20 mouse cellular contexts compared by ENCODE assay signal in genomic region chr12:77696039-77696631, GRCm38 (mm10).
A peak's percentile ranks its signal among the peaks of the same experiment; 100 is the strongest.
DNase-seq lines count a peak whose midpoint lies in the region; ATAC-seq and TF ChIP-seq lines count a peak whose summit lies in the region.
"Had no signal": no experiment of that assay in that cellular context is flagged by ENCODE, and none has a peak within 500 bp of the region (broad histone marks: within the 10 kb centered on the region; RNA-seq: fewer than 3 reads in every experiment).

No protein-coding gene starts in this region.

- no peaks in the 10 kb centered on the region for H3K27me3 ChIP-seq in midbrain, embryonic 11.5 days (ENCODE audit: control insufficient read depth, insufficient read depth, low read length)
- no peaks in the 10 kb centered on the region for H3K27me3 ChIP-seq in midbrain, embryonic 15.5 days (replicated peaks)
- no peaks in the 10 kb centered on the region for H3K27me3 ChIP-seq in MEL (ENCODE audit: control insufficient read depth in 1 of 2, insufficient read depth in 2 of 2, low read length in 2 of 2)
- no peaks in the 10 kb centered on the region for H3K27me3 ChIP-seq in embryonic facial prominence, embryonic 10.5 days (replicated peaks; ENCODE audit: low read depth, poor library complexity, severe bottlenecking)
- H3K27me3 ChIP-seq: hindbrain, embryonic 15.5 days; neural tube, embryonic 13.5 days had no signal

- 64% methylated on average over 8 of the region's 8 CpGs for WGBS in midbrain, embryonic 11.5 days
- 43% methylated on average over 8 of the region's 8 CpGs for WGBS in midbrain, embryonic 15.5 days
- 85% methylated on average over 8 of the region's 8 CpGs for WGBS in embryonic facial prominence, embryonic 10.5 days

- no peak overlapping the region for H3K27ac ChIP-seq in midbrain, embryonic 11.5 days (ENCODE audit: low read depth, low read length)
- H3K27ac ChIP-seq in midbrain, embryonic 15.5 days: no peak overlapping the region
- H3K27ac ChIP-seq in MEL (ENCODE audit: control insufficient read depth, low read depth, low read length): no peak overlapping the region
- H3K27ac ChIP-seq in embryonic facial prominence, embryonic 10.5 days (replicated peaks): no peak overlapping the region
- H3K27ac ChIP-seq: hindbrain, embryonic 15.5 days; neural tube, embryonic 13.5 days had no signal

- TF ChIP-seq RAD21 in MEL (IDR thresholded peaks at IDR 0.05; ENCODE audit: low read depth, low read length): no peak

- TF ChIP-seq EP300 in MEL (IDR thresholded peaks at IDR 0.05; ENCODE audit: low read depth in 1 of 2, low read length in 2 of 2): peak in 1 of 2 experiments; percentile 36; a peak in 1 of 4 replicates

- TF ChIP-seq CTCF in MEL (IDR thresholded peaks at IDR 0.05 in 2 of 3, conservative IDR thresholded peaks at IDR 0.05 in 1 of 3; ENCODE audit: control insufficient read depth in 1 of 3, insufficient read depth in 1 of 3, low read depth in 2 of 3, low read length in 3 of 3, poor library complexity in 1 of 3, severe bottlenecking in 1 of 3): no peak

- no peak overlapping the region for H3K4me3 ChIP-seq in midbrain, embryonic 11.5 days (ENCODE audit: low read depth, low read length)
- no peak overlapping the region for H3K4me3 ChIP-seq in midbrain, embryonic 15.5 days
- no peak overlapping the region for H3K4me3 ChIP-seq in MEL (ENCODE audit: control insufficient read depth in 1 of 2, insufficient read depth in 1 of 2, low read depth in 2 of 2, low read length in 2 of 2)
- no peak overlapping the region for H3K4me3 ChIP-seq in embryonic facial prominence, embryonic 10.5 days
- H3K4me3 ChIP-seq: hindbrain, embryonic 15.5 days; neural tube, embryonic 13.5 days had no signal

- H3K4me1 ChIP-seq in midbrain, embryonic 11.5 days (ENCODE audit: control insufficient read depth, insufficient read depth, low read length): peaks cover 8% of the 10 kb centered on the region; the same call in 1 of the 2 replicates
- H3K4me1 ChIP-seq in midbrain, embryonic 15.5 days: peaks cover 4% of the 10 kb centered on the region; the same call in 1 of the 2 replicates
- no peaks in the 10 kb centered on the region; a peak in 1 of 4 replicates for H3K4me1 ChIP-seq in MEL (ENCODE audit: control insufficient read depth in 1 of 2, insufficient read depth in 2 of 2, low read length in 2 of 2)
- peaks cover 14% of the 10 kb centered on the region for H3K4me1 ChIP-seq in embryonic facial prominence, embryonic 10.5 days
- H3K4me1 ChIP-seq: hindbrain, embryonic 15.5 days had no signal

- no peaks in the 10 kb centered on the region for H3K9me3 ChIP-seq in midbrain, embryonic 11.5 days (ENCODE audit: control insufficient read depth, low read length)
- H3K9me3 ChIP-seq in midbrain, embryonic 15.5 days: no peaks in the 10 kb centered on the region
- H3K9me3 ChIP-seq in MEL (replicated peaks; ENCODE audit: insufficient read depth, low read length): no peaks in the 10 kb centered on the region
- no peaks in the 10 kb centered on the region for H3K9me3 ChIP-seq in embryonic facial prominence, embryonic 10.5 days
- H3K9me3 ChIP-seq: hindbrain, embryonic 15.5 days; neural tube, embryonic 13.5 days had no signal

- no peaks in the 10 kb centered on the region for H3K36me3 ChIP-seq in midbrain, embryonic 11.5 days (ENCODE audit: control insufficient read depth, insufficient read depth, low read length)
- H3K36me3 ChIP-seq in midbrain, embryonic 15.5 days (replicated peaks): no peaks in the 10 kb centered on the region
- H3K36me3 ChIP-seq in MEL (ENCODE audit: control insufficient read depth in 1 of 2, insufficient read depth in 2 of 2, low read length in 2 of 2): no peaks in the 10 kb centered on the region
- H3K36me3 ChIP-seq in embryonic facial prominence, embryonic 10.5 days (replicated peaks): no peaks in the 10 kb centered on the region
- H3K36me3 ChIP-seq: hindbrain, embryonic 15.5 days; neural tube, embryonic 13.5 days had no signal

- TF ChIP-seq POLR2A in MEL (IDR thresholded peaks at IDR 0.05; ENCODE audit: control insufficient read depth in 1 of 2, insufficient read depth in 1 of 2, low read depth in 1 of 2, low read length in 2 of 2, poor library complexity in 1 of 2): no peak

- DNase-seq in cerebellum, adult 11 months: peak; percentile 42
- DNase-seq in midbrain, embryonic 11.5 days (ENCODE audit: low spot score, missing footprints): peak; percentile 86
- DNase-seq in MEL (ENCODE audit: low read depth, low spot score): peak; percentile 7
- DNase-seq in cerebellum, adult 8-10 months: peak; percentile 32
- no peak for DNase-seq in embryonic facial prominence, embryonic 10.5 days (ENCODE audit: low spot score)
- DNase-seq: B cell, adult 2 months; forebrain, postnatal 0 days; kidney, postnatal 25 days; left cerebral cortex, postnatal 4 days; lung, adult 18-20 months; lung, postnatal 14 days; right cerebral cortex, postnatal 14 days; spleen, adult 18-20 months; thymus, postnatal 25 days had no signal

- H3K79me2 ChIP-seq in MEL (ENCODE audit: control insufficient read depth, insufficient read depth, low read length, poor library complexity): no peaks in the 10 kb centered on the region

- no peak overlapping the region for H3K9ac ChIP-seq in midbrain, embryonic 11.5 days (ENCODE audit: low read length)
- no peak overlapping the region for H3K9ac ChIP-seq in midbrain, embryonic 15.5 days
- H3K9ac ChIP-seq in MEL (ENCODE audit: control insufficient read depth, low read depth, low read length, poor library complexity, severe bottlenecking): no peak overlapping the region
- H3K9ac ChIP-seq: forebrain, postnatal 0 days; hindbrain, embryonic 15.5 days; neural tube, embryonic 13.5 days had no signal

- no peak overlapping the region for H3K4me2 ChIP-seq in midbrain, embryonic 11.5 days
- no peak overlapping the region for H3K4me2 ChIP-seq in midbrain, embryonic 15.5 days
- H3K4me2 ChIP-seq: hindbrain, embryonic 15.5 days; neural tube, embryonic 13.5 days had no signal

- no peak for ATAC-seq in cerebellum, adult (ENCODE audit: insufficient number of reproducible peaks, low FRiP score, low TSS enrichment)
- ATAC-seq in midbrain, embryonic 11.5 days (ENCODE audit: low FRiP score): peak; percentile 70
- ATAC-seq in midbrain, embryonic 15.5 days (replicated peaks): no peak; the same call in 1 of the 2 replicates
- no peak for ATAC-seq in frontal cortex, adult (ENCODE audit: low TSS enrichment)
- ATAC-seq: forebrain, postnatal 0 days; intestine, embryonic 16.5 days had no signal

TF ChIP-seq in MEL, 35 proteins besides CTCF, POLR2A, EP300 and RAD21:
- TF ChIP-seq GATA1 (IDR thresholded peaks at IDR 0.05; ENCODE audit: low read depth, low read length): peak; percentile 24; the same call in 1 of the 2 replicates
- TF ChIP-seq TBP (IDR thresholded peaks at IDR 0.05; ENCODE audit: low read depth, low read length): no peak
- no peak for TF ChIP-seq UBTF (IDR thresholded peaks at IDR 0.05; ENCODE audit: borderline replicate concordance, insufficient read depth, low read depth, low read length)
- TF ChIP-seq TCF12 (IDR thresholded peaks at IDR 0.05; ENCODE audit: low read depth, low read length): peak; percentile 43; the same call in 1 of the 2 replicates
- TF ChIP-seq USF1 (IDR thresholded peaks at IDR 0.05; ENCODE audit: low read depth, low read length): no peak
TF ChIP-seq in MEL: peak in this region for 2.
